Mouse (Mus musculus) forebrain, embryonic 16.5 days (tissue): ENCODE measurements around the gene Dennd1a. TPM values are rescaled to one million over a fixed set of nuclear protein-coding genes. Genes with fewer than 3 reads are reported as not detected.

Source experiments
- ATAC-seq: fragments of 200-750 bp; cut with Nextera tagmentation; 2 replicates; pipeline ENCODE4 v1.8.0; 2017; ENCODE audit warnings: mild to moderate bottlenecking, moderate library complexity
- H3K27ac ChIP-seq: fragments of 300-500 bp; sonication (generic); 2 replicates; pipeline ENCODE4 v1.5.1; 2014; ENCODE audit warnings: low read length, control low read depth
- H3K27me3 ChIP-seq: fragments of 300-500 bp; sonication (generic); replicated peaks from 2 replicates; pipeline ENCODE4 v1.6.1; 2014; ENCODE audit warnings: low read length; ENCODE audit not compliant: control insufficient read depth, insufficient read depth
- H3K36me3 ChIP-seq: fragments of 300-500 bp; sonication (generic); 2 replicates; pipeline ENCODE4 v1.6.1; 2014; ENCODE audit not compliant: control insufficient read depth, insufficient read depth
- H3K4me1 ChIP-seq: fragments of 300-500 bp; sonication (generic); replicated peaks from 2 replicates; pipeline ENCODE4 v1.6.1; 2014; ENCODE audit warnings: low read length; ENCODE audit not compliant: control insufficient read depth, insufficient read depth
- H3K4me2 ChIP-seq: fragments of 300-500 bp; sonication (generic); 2 replicates; pipeline ENCODE4 v1.6.1; 2014; ENCODE audit warnings: mild to moderate bottlenecking, low read length, control low read depth
- H3K4me3 ChIP-seq: fragments of 300-500 bp; sonication (generic); replicated peaks from 2 replicates; pipeline ENCODE4 v1.5.1; 2014; ENCODE audit warnings: mild to moderate bottlenecking, low read length, control low read depth
- H3K9ac ChIP-seq: fragments of 300-500 bp; sonication (generic); replicated peaks from 2 replicates; pipeline ENCODE4 v1.6.1; 2014; ENCODE audit warnings: low read depth, low read length, control low read depth
- H3K9me3 ChIP-seq: fragments of 300-500 bp; sonication (generic); 2 replicates; pipeline ENCODE4 v1.6.1; 2016; ENCODE audit warnings: low read length; ENCODE audit not compliant: control insufficient read depth
- WGBS: fragments of 180-500 bp; shearing (Covaris S2); extraction: QIAGEN DNeasy Blood & Tissue Kit; methylation state at CpG from one replicate; pipeline ENCODE4 v1.1.7; 2014; 5-methylcytosine and 5-hydroxymethylcytosine counted together
- polyA plus RNA-seq: library from polyadenylated mRNA; unstranded; fragments of >200 nt; fragmentation: Nextera tagmentation; extraction: Ambion mirVana; gene quantifications from 2 replicates; pipeline ENCODE4 v1.2.1, GENCODE M21; 2015

The Dennd1a gene
- polyA plus RNA-seq, 1 experiment from 2014 or later: 19.5 TPM

- ATAC-seq: no peak
- Histone ChIP-seq H3K27ac (no peak overlapping the region), H3K27me3 (no peaks in the 10 kb centered on the region), H3K4me2 (no peak overlapping the region), H3K9me3 (no peaks in the 10 kb centered on the region), H3K4me3 (no peak overlapping the region), H3K36me3 (no peaks in the 10 kb centered on the region), H3K4me1 (peaks cover 47% of the 10 kb centered on the region), H3K9ac (no peak overlapping the region)
These were observed 190.9 kb downstream of the Dennd1a start for GRCm38 (mm10) chr2:38096328-38096727.

- 9% methylated on average over 2 of the region's 2 CpGs for WGBS
- H3K9ac ChIP-seq: no peak overlapping the region
- H3K27me3 ChIP-seq: no peaks in the 10 kb centered on the region
- H3K4me1 ChIP-seq: peaks cover 42% of the 10 kb centered on the region
- H3K9me3 ChIP-seq: no peaks in the 10 kb centered on the region
- ATAC-seq: no peak
- H3K4me2 ChIP-seq: no peak overlapping the region
- no peaks in the 10 kb centered on the region for H3K36me3 ChIP-seq
- no peak overlapping the region for H3K27ac ChIP-seq
- H3K4me3 ChIP-seq: no peak overlapping the region
These were observed 192.6 kb downstream of the Dennd1a start for GRCm38 (mm10) chr2:38094380-38095163.

- H3K27me3 ChIP-seq: no peaks in the 10 kb centered on the region
- no peaks in the 10 kb centered on the region for H3K36me3 ChIP-seq
- H3K27ac ChIP-seq: no peak overlapping the region
- H3K9ac ChIP-seq: no peak overlapping the region
- no peaks in the 10 kb centered on the region for H3K9me3 ChIP-seq
- no peak overlapping the region for H3K4me3 ChIP-seq
- peaks cover 36% of the 10 kb centered on the region for H3K4me1 ChIP-seq
- no peak for ATAC-seq
- H3K4me2 ChIP-seq: no peak overlapping the region
These were observed 193.2 kb downstream of the Dennd1a start for GRCm38 (mm10) chr2:38093968-38094367.

GRCm38 (mm10) chr2:38093242-38093641, 193.9 kb downstream of the Dennd1a start:
- H3K27ac ChIP-seq: no peak overlapping the region
- peaks cover 32% of the 10 kb centered on the region for H3K4me1 ChIP-seq
- no peaks in the 10 kb centered on the region for H3K36me3 ChIP-seq
- H3K9ac ChIP-seq: no peak overlapping the region
- H3K27me3 ChIP-seq: no peaks in the 10 kb centered on the region
- ATAC-seq: no peak
- 71% methylated on average over 3 of the region's 3 CpGs for WGBS
- H3K4me3 ChIP-seq: no peak overlapping the region
- H3K4me2 ChIP-seq: no peak overlapping the region
- H3K9me3 ChIP-seq: no peaks in the 10 kb centered on the region

- no peaks in the 10 kb centered on the region for H3K36me3 ChIP-seq
- H3K9ac ChIP-seq: no peak overlapping the region
- H3K27ac ChIP-seq: no peak overlapping the region
- no peaks in the 10 kb centered on the region; the same call in 1 of the 2 replicates for H3K4me1 ChIP-seq
- ATAC-seq: no peak
- no peaks in the 10 kb centered on the region for H3K9me3 ChIP-seq
- no peak overlapping the region for H3K4me2 ChIP-seq
- no peaks in the 10 kb centered on the region for H3K27me3 ChIP-seq
- no peak overlapping the region for H3K4me3 ChIP-seq
- WGBS: 91% methylated on average over 1 of the region's 1 CpGs
These were observed 198.8 kb downstream of the Dennd1a start for GRCm38 (mm10) chr2:38088346-38088745.

- no peaks in the 10 kb centered on the region for H3K36me3 ChIP-seq
- no peak for ATAC-seq
These were observed 202.1 kb downstream of the Dennd1a start for GRCm38 (mm10) chr2:38085058-38085457.

GRCm38 (mm10) chr2:38083251-38083650, 203.9 kb downstream of the Dennd1a start:
- no peak overlapping the region for H3K4me3 ChIP-seq
- H3K36me3 ChIP-seq: no peaks in the 10 kb centered on the region
- no peaks in the 10 kb centered on the region for H3K9me3 ChIP-seq
- no peak for ATAC-seq
- no peaks in the 10 kb centered on the region for H3K27me3 ChIP-seq
- 95% methylated on average over 3 of the region's 3 CpGs for WGBS
- no peak overlapping the region for H3K27ac ChIP-seq
- H3K4me2 ChIP-seq: no peak overlapping the region
- H3K9ac ChIP-seq: no peak overlapping the region
- H3K4me1 ChIP-seq: no peaks in the 10 kb centered on the region

More at GRCm38 (mm10) chr2:38085058-38085457, 202.1 kb downstream of the Dennd1a start:
- WGBS: 89% methylated on average over 2 of the region's 2 CpGs
- Histone ChIP-seq H3K4me2 (no peak overlapping the region), H3K9ac (no peak overlapping the region), H3K9me3 (no peaks in the 10 kb centered on the region), H3K27me3 (no peaks in the 10 kb centered on the region), H3K4me3 (no peak overlapping the region), H3K27ac (no peak overlapping the region), H3K4me1 (no peaks in the 10 kb centered on the region)

GRCm38 (mm10) chr2:38074495-38074894, 212.7 kb downstream of the Dennd1a start:
- Histone ChIP-seq H3K27me3 (no peaks in the 10 kb centered on the region), H3K36me3 (no peaks in the 10 kb centered on the region), H3K4me1 (no peaks in the 10 kb centered on the region), H3K27ac (no peak overlapping the region), H3K4me3 (no peak overlapping the region), H3K9me3 (no peaks in the 10 kb centered on the region), H3K9ac (no peak overlapping the region), H3K4me2 (no peak overlapping the region)
- WGBS: 18% methylated on average over 2 of the region's 2 CpGs
- ATAC-seq: no peak

- no peaks in the 10 kb centered on the region for H3K9me3 ChIP-seq
- no peaks in the 10 kb centered on the region for H3K4me1 ChIP-seq
- ATAC-seq: no peak
- no peak overlapping the region for H3K4me2 ChIP-seq
- H3K27me3 ChIP-seq: no peaks in the 10 kb centered on the region
- H3K4me3 ChIP-seq: no peak overlapping the region
- no peak overlapping the region for H3K9ac ChIP-seq
- H3K36me3 ChIP-seq: no peaks in the 10 kb centered on the region
- no peak overlapping the region for H3K27ac ChIP-seq
These were observed 215.1 kb downstream of the Dennd1a start for GRCm38 (mm10) chr2:38072061-38072460.

GRCm38 (mm10) chr2:38068171-38068572, 219.0 kb downstream of the Dennd1a start:
- Histone ChIP-seq H3K4me1 (no peaks in the 10 kb centered on the region), H3K36me3 (no peaks in the 10 kb centered on the region), H3K27me3 (no peaks in the 10 kb centered on the region), H3K4me2 (no peak overlapping the region), H3K4me3 (no peak overlapping the region), H3K9ac (no peak overlapping the region), H3K9me3 (no peaks in the 10 kb centered on the region), H3K27ac (no peak overlapping the region)
- 89% methylated on average over 2 of the region's 2 CpGs for whole genome bisulfite sequencing
- ATAC-seq: no peak
